Mouse (Mus musculus) megakaryocyte, embryonic 14.5 days (primary cell): ENCODE results near the gene Cd247.

Source experiments
- FLI1 ChIP-seq: IDR thresholded peaks from 2 replicates; pipeline ENCODE4 v1.6.1; 2012; ENCODE audit warnings: low read length, inconsistent platforms, mixed read lengths
- GATA1 ChIP-seq: IDR thresholded peaks from 3 replicates; pipeline ENCODE4 v1.6.1; 2012; ENCODE audit warnings: mixed read lengths, low read length, inconsistent platforms, borderline replicate concordance

DNA sequence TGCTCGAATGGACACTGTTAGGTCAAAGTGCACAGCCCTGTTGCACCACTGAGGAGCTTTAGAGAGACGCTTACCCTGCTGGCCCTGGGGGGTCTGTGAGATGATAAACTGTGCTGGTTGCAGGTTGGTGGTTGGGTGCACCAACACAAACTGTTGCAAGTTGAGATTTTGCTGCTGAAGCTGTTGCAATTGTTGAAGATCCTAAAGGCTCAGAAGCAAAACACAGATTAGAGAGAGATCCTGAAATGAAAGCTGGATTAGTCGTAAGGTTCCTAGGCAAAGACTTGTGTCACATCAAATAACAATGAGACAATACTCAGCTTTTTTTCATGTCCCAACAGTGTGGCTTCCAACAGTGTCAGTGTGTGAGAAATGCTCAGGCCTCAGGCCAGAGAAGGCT lies 120.3 kb downstream of the Cd247 start:
- TF ChIP-seq GATA1 (no peak), FLI1 (no peak)
